Mouse (Mus musculus): ENCODE data around the gene Aurkaip1.

Aurkaip1 gene

DNA sequence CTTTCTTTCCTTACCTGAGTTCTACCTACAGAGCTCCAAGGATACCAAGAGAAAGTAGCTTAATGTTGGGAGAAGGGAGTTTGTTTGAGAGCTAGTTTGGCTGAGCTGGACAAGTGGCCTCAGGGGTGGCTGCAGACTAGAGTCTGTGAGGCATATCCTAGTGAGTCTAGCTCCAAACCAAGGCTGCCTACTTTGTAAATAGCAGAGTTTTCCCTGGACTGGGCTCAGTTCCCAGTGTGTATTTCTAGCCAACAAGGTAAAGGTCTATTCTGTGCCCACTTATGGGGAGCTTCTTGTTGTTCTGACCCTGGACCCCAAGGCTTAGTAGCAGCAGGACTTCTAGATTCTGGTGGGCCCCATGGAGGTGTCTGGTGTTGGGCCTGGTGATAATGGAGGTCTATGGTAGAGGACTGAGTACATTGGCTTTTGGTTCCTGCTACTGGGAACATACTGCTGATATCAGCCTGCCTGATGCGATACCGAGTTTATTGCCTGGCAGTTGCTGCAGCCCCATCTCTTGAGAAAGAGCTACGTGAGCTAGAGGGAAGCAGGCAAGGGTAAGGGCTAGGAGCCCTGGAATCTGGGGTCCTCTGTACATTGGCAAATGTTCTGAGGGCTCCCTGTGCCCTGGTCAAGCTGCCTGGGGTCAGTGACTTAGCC is 18.9 kb downstream of the Aurkaip1 start:
- CTCF ChIA-PET, result no interaction called here

DNA sequence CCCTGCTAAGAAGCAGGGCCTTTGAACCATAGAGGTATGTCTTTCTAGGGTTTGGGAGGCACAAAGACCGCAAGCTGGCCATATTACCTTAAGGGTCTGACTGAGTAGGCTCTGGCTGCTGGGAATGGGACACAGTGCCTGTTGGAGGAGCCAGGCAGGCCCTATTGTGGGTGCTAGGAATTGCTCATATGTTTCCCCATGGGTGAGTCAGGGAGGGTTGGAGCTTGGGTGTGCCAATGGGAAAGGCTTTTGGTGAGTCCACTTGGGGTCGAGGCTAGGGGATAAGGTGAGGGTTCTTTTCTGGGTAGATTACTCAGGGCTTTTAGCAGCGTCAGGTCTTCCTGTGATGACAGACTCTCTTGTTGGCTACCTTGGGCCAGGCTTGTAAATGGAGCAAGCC is 20.3 kb downstream of the Aurkaip1 start:
- CTCF ChIA-PET, result no interaction called here

DNA sequence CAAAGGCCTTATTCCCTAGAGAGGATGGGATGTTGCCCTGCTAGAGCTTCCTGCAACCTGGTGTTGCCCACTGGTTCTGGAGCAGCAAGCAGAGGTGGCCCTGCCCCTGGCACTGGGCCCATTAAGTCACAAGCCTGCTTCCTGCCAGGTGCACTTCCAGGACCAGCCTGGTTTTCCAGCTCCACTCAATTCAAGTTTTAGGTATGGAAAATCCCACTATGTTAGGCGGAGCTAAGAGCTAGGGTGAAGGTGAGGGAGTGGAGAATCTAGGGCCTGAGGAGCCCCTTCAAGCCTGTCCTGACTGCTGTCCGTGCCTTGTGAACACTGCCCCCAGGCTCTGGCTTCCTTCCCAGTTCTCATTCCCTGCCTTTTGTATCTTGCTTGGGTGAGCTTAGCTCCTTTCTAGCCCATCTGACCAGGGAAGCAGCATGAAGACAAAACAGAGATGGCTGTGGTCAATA is 20.9 kb downstream of the Aurkaip1 start:
- CTCF ChIA-PET, result no interaction called here

DNA sequence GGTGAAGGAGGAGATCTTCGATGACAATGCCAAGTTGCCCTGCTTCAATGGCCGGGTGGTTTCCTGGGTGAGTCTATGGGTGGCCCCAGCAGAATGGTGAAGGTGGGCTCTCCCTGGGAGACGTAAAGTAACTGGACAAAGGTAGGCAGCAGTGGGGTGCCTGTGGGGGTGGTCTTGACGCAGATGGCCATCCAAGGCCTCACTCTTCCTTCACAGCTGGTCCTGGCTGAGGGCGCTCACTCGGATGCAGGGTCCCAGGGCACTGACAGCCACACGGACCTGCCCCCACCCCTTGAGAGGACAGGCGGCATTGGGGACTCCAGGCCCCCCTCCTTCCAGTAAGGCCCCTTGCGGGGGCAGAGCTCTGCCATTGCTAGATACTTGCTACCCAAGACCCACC is 22.3 kb downstream of the Aurkaip1 start:
- CTCF ChIA-PET, result no interaction called here

DNA sequence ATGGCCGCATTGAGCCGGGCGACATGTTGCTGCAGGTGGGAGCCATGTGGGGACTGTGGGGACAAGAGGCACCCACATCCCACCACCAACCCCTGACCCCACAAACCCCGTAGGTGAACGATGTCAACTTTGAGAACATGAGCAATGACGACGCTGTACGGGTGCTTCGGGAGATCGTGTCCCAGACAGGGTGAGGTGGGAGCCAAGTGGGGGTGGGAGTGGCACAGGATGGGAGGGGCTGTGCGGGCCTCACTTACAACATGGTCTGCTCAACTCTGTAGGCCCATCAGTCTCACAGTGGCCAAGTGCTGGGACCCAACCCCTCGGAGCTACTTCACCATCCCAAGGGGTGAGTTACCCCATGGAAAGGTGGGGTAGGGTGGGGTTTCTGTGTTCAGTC is 23.9 kb downstream of the Aurkaip1 start:
- CTCF ChIA-PET, result no interaction called here

DNA sequence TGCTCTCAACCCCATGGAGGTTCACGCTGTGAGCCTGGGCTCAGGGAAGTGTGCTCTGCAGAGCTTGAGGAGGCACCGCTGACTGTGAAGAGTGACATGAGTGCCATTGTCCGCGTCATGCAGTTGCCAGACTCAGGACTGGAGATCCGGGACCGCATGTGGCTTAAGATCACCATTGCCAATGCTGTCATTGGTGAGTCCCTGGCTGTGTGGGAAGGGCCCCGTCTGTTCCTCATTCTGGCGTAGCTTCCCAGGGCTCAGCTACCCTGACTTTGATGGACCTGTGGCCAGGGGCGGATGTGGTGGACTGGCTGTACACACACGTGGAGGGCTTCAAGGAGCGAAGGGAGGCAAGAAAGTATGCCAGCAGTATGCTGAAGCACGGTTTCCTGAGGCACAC is 25.0 kb downstream of the Aurkaip1 start:
- CTCF ChIA-PET, result interaction anchor here (0.6 kb wide), 1 partner anchor 49 kb away, joined by 4 read pairs; no protein-coding TSS in a partner anchor

DNA sequence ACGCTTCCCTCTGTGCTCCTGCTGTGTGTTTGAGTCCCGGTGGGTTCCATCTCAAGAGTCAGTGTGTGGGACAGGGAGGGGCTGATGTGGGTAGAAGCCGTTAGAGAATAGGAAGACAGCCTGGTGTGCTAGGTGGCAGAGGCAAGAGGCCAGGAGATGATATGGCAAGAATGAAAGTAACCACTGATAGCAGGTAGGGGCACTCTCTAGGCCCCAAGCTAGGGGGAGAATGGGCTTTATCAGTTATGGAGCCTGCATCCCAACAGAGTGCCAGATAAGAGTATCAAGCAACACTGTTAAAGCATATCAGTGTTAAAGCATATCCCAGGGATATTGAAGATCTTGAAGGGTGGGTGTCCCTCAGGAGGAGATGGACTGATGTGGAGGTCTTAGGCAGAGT is 25.8 kb downstream of the Aurkaip1 start:
- CTCF ChIA-PET, result no interaction called here

DNA sequence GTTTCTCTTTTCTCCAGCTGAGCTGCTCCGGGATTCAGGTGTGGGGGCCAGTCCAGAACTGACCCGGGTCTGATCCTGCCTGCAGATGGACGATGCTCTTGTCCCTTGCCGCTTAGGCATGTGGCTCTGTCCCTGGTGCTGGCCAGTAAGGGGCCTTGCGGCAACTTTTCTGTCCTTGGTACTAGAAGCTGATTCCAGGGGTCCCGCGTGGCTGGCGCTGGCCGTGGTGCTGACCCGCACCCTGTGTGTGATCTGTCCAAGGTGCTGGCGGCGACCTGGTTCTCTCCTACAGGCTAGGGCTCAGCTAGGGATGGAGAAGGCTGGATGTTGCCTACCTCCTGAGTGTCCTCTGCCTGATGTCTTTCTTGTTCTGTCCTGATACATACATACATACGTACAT is 28.2 kb downstream of the Aurkaip1 start:
- CTCF ChIA-PET, result no interaction called here

DNA sequence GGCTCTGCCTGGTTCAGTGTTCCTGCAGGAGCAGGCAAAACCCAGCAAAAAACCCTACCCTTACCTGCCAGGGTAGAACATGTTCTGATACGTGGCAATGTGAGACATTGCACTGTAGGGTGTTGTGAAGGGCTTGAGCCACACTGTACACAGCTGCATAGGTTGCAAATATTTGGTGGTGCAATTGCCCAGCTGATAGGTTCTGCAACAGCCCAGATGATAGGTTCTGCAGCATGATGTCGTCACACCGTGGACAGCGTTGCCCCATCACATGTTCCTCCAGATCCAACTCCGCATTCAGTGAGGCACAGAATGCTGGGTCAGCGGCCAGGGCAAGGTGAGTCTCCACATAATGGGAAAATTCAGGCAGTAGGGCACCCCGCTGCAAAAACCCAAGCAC is 30.7 kb downstream of the Aurkaip1 start:
- CTCF ChIA-PET, result no interaction called here

DNA sequence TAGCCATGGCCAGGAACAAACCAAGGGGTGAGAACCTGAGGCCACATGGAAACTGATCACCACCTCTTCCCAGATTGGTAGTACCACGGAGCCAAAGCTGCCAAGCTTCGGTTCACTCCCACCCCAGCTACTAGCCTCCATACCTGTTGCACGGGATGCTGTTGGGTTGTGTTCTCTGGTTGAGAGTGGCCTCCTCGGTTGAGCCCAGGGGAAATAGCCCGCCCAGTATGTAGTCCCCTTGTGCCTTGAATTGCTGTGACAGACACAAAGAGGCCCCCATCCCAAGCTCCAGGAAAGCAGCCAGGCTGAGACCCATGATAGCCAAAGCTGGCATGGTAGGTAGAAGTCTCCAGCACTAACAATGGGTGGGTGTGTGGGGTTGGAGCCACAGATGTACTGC is 31.9 kb downstream of the Aurkaip1 start, which contains the start of gene Tas1r3:
Gene Tas1r3 (minus strand): TSS at position 362 of the 400 bp plus-strand sequence.
- CTCF ChIA-PET, result no interaction called here

DNA sequence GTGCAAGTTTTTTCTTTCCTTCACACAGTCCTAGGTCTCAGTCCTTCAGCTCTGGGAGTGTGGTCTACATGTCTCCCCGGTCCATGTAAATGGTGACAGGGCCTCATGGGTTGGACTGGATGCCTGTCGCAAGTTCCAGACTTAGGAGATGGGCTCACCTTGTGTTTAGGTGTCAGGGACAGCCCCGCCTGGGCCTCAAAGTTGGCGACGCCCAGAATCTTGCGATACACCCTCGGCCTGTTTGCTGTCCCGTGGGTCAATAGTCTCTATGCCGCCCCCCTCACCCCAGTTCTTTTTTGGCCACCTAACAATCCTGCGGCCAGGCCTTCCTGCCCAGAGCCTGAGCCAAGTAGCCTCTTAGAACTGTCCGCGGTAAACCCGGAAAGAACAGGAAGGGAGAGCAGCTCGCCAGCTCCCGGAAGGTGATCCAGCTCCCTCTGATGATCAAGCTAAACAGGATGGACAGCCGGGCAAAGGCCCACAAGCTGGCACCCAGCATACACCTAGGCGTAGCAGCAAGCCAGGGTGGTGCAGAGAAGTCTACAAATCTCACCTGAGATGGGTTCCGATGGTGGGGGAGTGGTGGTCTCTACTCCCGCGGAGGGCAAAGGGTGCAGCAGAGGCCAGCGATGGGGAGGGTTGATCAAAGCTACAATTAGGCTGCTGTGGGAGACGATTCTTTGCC is 37.7 kb downstream of the Aurkaip1 start:
- CTCF ChIA-PET, result interaction anchor here (0.5 kb wide), 1 partner anchor 35 kb away, joined by 3 read pairs; no protein-coding TSS in a partner anchor

DNA sequence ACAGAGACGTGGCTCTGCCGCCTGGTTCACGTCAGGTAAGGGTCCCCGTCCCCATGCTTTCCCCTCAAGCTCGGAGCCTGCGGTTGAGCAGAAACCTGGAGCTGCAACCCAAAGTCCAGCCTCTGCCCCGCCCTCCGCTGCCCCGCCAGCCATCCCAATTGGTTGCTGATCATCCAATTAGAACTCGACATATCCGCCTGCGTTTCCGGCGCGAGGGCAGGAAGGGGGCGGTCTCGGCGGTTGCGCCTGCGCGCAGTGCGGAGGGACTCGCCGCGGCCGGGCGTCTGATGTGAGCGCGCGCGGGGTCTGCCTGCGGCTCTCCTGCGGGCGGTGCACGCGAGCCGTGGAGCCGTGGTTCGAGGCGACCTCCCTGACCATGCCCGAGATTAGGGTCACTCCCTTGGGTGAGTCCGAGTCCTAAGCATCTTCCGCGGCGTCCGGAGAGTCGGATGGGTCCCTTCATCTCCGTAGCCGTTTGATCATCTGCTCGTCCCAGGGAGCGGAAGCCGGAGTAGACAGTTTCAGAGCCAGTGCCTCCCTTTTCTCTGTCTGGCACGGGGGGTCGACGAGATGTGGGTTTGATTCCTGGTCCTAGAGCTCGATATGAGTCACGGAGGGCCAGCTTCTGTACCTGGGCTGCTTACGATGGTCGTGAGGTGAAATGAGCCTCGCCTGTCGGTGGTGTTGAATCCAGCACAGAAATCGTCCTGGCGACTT is 38.4 kb downstream of the Aurkaip1 start, which contains the start of the genes Cptp and Ints11:
Gene Cptp (minus strand): TSS at position 124 of the 717 bp plus-strand sequence.
Gene Ints11 (plus strand): TSS at position 230 of the 717 bp plus-strand sequence.
- CTCF ChIA-PET, result no interaction called here

DNA sequence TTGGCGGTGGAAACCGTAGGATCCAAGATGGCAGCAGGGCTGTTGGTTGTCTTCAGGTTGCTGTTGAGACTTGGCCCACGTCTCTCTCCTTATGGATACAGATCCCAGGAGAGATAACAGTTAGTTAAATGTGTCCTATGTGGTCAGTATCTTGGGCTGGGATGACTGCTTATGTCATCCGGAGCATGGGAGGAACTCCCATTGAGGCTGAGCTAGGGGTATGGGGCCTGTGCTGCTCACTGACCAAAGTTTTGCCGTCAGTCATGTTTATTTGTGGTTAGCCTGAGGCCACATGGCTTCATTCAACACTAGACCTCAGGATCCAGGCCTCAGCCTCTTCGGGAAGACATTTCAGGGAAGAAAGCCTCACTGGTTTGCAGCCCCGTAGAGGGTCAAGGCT is 40.3 kb downstream of the Aurkaip1 start:
- CTCF ChIA-PET, result no interaction called here

Data from spleen, embryonic (tissue).